Mouse (Mus musculus) midbrain, embryonic 16.5 days (tissue): ENCODE data around the gene Kcnt1. TPM values are rescaled to one million over a fixed set of nuclear protein-coding genes. Genes with fewer than 3 reads are reported as not detected.

Experiments
- ATAC-seq: fragments of 200-750 bp; cut with Nextera tagmentation; 2 replicates; pipeline ENCODE4 v1.8.0; 2017; ENCODE audit warnings: moderate TSS enrichment
- H3K27ac ChIP-seq: fragments of 300-500 bp; sonication (generic); 2 replicates; pipeline ENCODE4 v1.5.1; 2014; ENCODE audit warnings: mild to moderate bottlenecking, low read length, mixed read lengths
- H3K27me3 ChIP-seq: fragments of 300-500 bp; sonication (generic); 2 replicates; pipeline ENCODE4 v1.6.1; 2014; ENCODE audit warnings: low read depth, low read length, mixed read lengths; ENCODE audit not compliant: control insufficient read depth, insufficient read depth
- H3K36me3 ChIP-seq: fragments of 300-500 bp; sonication (generic); 2 replicates; pipeline ENCODE4 v1.6.1; 2014; ENCODE audit warnings: mild to moderate bottlenecking, low read length, moderate library complexity, mixed read lengths; ENCODE audit not compliant: control insufficient read depth, insufficient read depth
- H3K4me1 ChIP-seq: fragments of 300-500 bp; sonication (generic); 2 replicates; pipeline ENCODE4 v1.6.1; 2014; ENCODE audit warnings: mild to moderate bottlenecking, low read length, mixed read lengths; ENCODE audit not compliant: control insufficient read depth, insufficient read depth
- H3K4me2 ChIP-seq: fragments of 300-500 bp; sonication (generic); 2 replicates; pipeline ENCODE4 v1.6.1; 2014; ENCODE audit warnings: mild to moderate bottlenecking, low read length, mixed read lengths
- H3K4me3 ChIP-seq: fragments of 300-500 bp; sonication (generic); 2 replicates; pipeline ENCODE4 v1.5.1; 2014; ENCODE audit warnings: low read depth, mild to moderate bottlenecking, low read length, moderate library complexity, mixed read lengths
- H3K9ac ChIP-seq: fragments of 300-500 bp; sonication (generic); 2 replicates; pipeline ENCODE4 v1.6.1; 2014; ENCODE audit warnings: low read depth, low read length, mixed read lengths
- H3K9me3 ChIP-seq: fragments of 300-500 bp; sonication (generic); replicated peaks from 2 replicates; pipeline ENCODE4 v1.6.1; 2014; ENCODE audit warnings: mild to moderate bottlenecking, low read length, mixed read lengths; ENCODE audit not compliant: control insufficient read depth, poor library complexity, severe bottlenecking
- WGBS: fragments of 180-500 bp; shearing (Covaris S2); extraction: QIAGEN DNeasy Blood & Tissue Kit; methylation state at CpG from one replicate; pipeline ENCODE4 v1.1.7; 2014; 5-methylcytosine and 5-hydroxymethylcytosine counted together
- polyA plus RNA-seq: library from polyadenylated mRNA; unstranded; fragments of >200 nt; fragmentation: Nextera tagmentation; extraction: Ambion mirVana; gene quantifications from 2 replicates; pipeline ENCODE4 v1.2.1, GENCODE M21; 2015

The Kcnt1 gene
- polyA plus RNA-seq, 1 experiment from 2014 or later, result 21.8 TPM

DNA sequence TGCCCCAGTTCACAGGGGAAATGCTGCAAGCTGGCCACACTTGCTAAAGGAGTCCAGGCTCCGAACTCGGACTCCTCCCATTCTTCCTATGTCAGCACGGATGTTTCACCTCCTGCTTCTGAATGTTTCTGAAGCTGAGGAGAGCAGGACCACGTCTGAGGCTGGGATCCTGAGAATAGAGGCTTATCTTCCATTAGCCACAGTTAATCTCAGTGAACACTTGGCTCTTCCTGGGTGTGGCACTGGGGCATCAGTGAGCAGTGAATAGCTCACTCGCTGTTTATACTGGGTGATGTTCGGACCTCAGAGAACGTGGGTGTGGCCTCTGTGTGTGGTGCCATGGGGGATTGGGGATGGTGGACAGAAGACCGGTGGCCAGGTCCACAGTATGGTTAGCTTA, 23.7 kb downstream of the Kcnt1 start:
- 67% methylated on average over 8 of the region's 8 CpGs for WGBS
- Histone ChIP-seq H3K4me2 (no peak overlapping the region), H3K9me3 (no peaks in the 10 kb centered on the region), H3K27ac (no peak overlapping the region), H3K27me3 (no peaks in the 10 kb centered on the region), H3K9ac (no peak overlapping the region), H3K36me3 (no peaks in the 10 kb centered on the region), H3K4me1 (no peaks in the 10 kb centered on the region), H3K4me3 (no peak overlapping the region)
- ATAC-seq, result no peak

DNA sequence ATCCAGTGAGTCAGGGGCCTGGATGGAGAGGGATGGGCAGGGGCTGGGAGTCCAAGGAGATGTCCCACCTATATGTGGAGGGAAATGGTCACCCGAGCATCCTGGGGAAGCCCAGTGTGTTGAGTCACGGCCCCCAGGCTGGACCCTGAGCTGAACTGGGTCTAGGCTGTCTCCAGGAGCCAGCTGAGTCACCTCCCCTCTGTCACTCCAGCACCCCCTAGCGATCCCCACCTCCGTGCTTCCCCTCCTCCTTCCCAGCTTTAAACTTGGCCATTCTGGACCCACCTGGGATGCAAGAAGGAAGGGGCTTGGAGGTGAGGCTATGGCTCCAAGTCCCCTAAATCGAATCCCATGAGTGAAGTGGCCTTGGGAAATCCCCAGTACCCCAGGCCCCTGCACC, 24.6 kb downstream of the Kcnt1 start:
- no peak for ATAC-seq
- 58% methylated on average over 5 of the region's 5 CpGs for WGBS
- H3K27ac ChIP-seq, result no peak overlapping the region
- H3K27me3 ChIP-seq, result no peaks in the 10 kb centered on the region
- H3K4me3 ChIP-seq, result no peak overlapping the region
- H3K36me3 ChIP-seq, result no peaks in the 10 kb centered on the region
- no peaks in the 10 kb centered on the region for H3K9me3 ChIP-seq
- no peaks in the 10 kb centered on the region for H3K4me1 ChIP-seq
- H3K9ac ChIP-seq, result no peak overlapping the region
- no peak overlapping the region for H3K4me2 ChIP-seq

DNA sequence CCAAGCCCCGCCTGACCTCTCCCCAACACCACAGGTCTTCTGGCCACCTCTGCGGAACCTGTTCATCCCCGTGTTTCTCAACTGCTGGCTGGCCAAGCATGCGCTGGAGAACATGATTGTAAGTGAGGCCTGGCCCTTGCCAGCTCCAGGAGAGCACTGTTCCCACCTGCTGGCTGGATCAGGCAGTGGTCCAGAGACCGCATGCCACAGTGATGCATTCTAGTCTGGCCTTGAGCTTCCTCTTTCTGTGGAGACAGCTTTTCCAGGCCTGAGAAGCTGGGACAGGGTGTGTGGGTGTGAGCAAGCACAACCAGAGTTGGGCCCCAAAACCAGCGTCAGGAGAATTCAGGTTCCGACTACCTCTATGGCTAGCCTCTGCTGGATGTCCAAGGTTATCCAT, 28.9 kb downstream of the Kcnt1 start:
- no peak overlapping the region for H3K4me2 ChIP-seq
- no peaks in the 10 kb centered on the region for H3K36me3 ChIP-seq
- no peaks in the 10 kb centered on the region for H3K27me3 ChIP-seq
- no peak overlapping the region for H3K9ac ChIP-seq
- ATAC-seq, result no peak
- 86% methylated on average over 7 of the region's 7 CpGs for WGBS
- no peak overlapping the region for H3K4me3 ChIP-seq
- H3K4me1 ChIP-seq, result no peaks in the 10 kb centered on the region
- H3K27ac ChIP-seq, result no peak overlapping the region
- H3K9me3 ChIP-seq, result no peaks in the 10 kb centered on the region

DNA sequence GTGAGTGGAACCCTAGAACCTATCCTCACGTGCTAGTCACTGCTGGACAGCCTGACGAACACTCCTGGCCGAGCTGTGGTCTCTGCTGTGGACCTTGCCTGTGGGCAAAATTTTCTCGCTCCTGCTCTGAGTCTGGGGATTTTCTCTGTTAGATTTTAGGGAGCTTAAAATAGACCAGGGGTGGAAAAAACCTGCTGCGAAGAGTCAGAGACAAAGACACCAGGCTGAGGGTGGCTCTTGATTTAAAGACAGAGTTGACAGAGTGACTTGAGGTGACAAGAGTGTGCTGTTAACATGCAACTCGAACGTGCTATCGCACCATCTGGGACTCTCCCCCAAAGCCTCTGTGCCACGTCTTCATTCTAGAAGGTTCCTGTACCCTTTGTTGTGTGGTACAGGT, 35.4 kb downstream of the Kcnt1 start:
- H3K4me2 ChIP-seq, result no peak overlapping the region
- no peaks in the 10 kb centered on the region for H3K4me1 ChIP-seq
- H3K27ac ChIP-seq, result no peak overlapping the region
- H3K9ac ChIP-seq, result no peak overlapping the region
- H3K4me3 ChIP-seq, result no peak overlapping the region
- no peaks in the 10 kb centered on the region for H3K36me3 ChIP-seq
- 83% methylated on average over 9 of the region's 9 CpGs for WGBS
- no peaks in the 10 kb centered on the region for H3K9me3 ChIP-seq
- no peak for ATAC-seq
- H3K27me3 ChIP-seq, result no peaks in the 10 kb centered on the region

DNA sequence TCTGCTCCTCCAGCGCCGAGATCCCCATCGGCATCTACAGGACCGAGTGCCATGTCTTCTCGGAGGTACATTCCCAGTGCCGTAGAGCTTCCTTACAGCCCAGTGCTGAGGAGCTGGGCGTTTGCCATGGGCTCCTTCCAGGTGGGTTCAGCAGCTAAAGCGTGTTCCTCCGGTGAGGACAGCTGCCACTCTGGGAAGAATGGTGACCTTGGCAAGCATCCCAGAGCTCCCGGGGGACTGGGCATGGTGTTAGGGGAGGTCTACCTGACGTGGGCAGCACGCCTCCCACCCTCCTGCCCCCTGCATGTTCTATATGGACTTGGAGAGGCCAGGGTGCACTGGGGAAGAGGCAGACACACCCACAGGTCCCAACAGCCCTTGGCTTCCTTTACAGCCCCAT, 46.3 kb downstream of the Kcnt1 start:
- ATAC-seq, result no peak
- Histone ChIP-seq H3K9me3 (no peaks in the 10 kb centered on the region), H3K27me3 (no peaks in the 10 kb centered on the region), H3K36me3 (no peaks in the 10 kb centered on the region), H3K27ac (no peak overlapping the region), H3K4me2 (no peak overlapping the region), H3K4me3 (no peak overlapping the region), H3K4me1 (no peaks in the 10 kb centered on the region), H3K9ac (no peak overlapping the region)
- WGBS, result 85% methylated on average over 12 of the region's 12 CpGs

DNA sequence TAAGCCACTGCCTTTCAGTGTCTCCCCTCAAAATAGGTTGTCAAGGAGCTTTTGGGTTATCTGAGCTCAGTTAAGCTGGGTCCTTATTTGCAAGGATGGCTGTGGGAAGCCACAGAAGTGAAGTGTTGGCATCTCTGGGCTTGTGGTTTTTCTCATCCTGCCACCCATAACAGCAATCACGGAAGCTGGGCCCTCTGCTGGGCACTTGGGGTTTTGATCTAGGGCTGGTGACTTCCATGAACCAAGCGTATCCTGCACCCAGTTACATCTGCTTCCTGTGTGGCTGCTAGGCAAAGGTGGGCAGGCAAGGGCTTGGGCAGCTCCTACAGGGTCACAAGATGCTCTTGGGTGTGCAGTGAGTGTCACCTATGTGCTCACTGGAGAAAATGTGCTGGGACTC, 49.7 kb downstream of the Kcnt1 start:
- ATAC-seq, result no peak
- H3K27me3 ChIP-seq, result no peaks in the 10 kb centered on the region
- H3K4me3 ChIP-seq, result no peak overlapping the region
- no peak overlapping the region for H3K4me2 ChIP-seq
- no peak overlapping the region for H3K27ac ChIP-seq
- no peaks in the 10 kb centered on the region for H3K4me1 ChIP-seq
- H3K9ac ChIP-seq, result no peak overlapping the region
- no peaks in the 10 kb centered on the region for H3K9me3 ChIP-seq
- H3K36me3 ChIP-seq, result no peaks in the 10 kb centered on the region
- 49% methylated on average over 2 of the region's 2 CpGs for WGBS

DNA sequence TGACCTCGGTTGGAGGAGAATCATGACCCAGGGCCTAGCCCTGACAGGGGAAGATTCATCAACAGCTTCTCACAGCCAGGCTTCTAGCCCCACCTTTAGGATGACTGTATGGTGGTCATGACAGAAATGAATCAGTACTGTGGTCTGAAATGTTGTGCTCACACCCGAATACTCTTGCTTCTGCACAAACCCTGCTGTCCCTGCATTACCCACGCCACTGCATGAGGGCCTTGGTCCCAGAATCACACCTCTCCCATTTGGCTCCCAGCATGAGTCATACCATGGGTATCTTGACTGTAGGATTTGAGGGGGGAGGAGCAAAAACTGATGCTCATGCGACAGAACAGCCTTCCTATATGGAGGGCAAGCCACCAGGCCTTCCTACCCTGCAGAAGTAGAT, 50.7 kb downstream of the Kcnt1 start:
- H3K9ac ChIP-seq, result no peak overlapping the region
- H3K4me1 ChIP-seq, result no peaks in the 10 kb centered on the region
- H3K27ac ChIP-seq, result no peak overlapping the region
- H3K36me3 ChIP-seq, result no peaks in the 10 kb centered on the region
- H3K9me3 ChIP-seq, result no peaks in the 10 kb centered on the region
- no peak overlapping the region for H3K4me2 ChIP-seq
- WGBS, result 84% methylated on average over 4 of the region's 4 CpGs
- H3K27me3 ChIP-seq, result no peaks in the 10 kb centered on the region
- H3K4me3 ChIP-seq, result no peak overlapping the region
- no peak for ATAC-seq

DNA sequence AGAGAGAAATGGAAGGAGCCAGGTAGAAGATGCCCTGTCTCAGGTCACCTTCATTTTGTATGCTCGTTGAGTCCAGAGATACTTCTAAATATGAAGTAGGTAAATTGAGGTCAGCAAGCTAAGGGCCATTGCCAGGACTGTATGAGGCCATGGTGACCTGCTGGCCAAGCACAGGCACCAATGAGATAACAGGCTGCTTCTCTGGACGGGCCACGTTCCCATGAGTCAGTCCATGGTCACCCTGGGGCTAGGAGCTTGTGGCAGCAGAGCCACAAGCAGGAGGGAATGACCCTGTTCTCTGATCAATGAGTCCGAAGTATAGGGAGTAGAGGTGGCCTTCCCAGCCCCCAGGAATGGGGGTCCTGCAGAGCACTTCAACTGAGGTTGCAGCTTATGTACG, 51.3 kb downstream of the Kcnt1 start:
- Histone ChIP-seq H3K4me3 (no peak overlapping the region), H3K27ac (no peak overlapping the region), H3K9me3 (no peaks in the 10 kb centered on the region), H3K9ac (no peak overlapping the region), H3K27me3 (no peaks in the 10 kb centered on the region), H3K4me2 (no peak overlapping the region), H3K36me3 (no peaks in the 10 kb centered on the region), H3K4me1 (no peaks in the 10 kb centered on the region)
- no peak for ATAC-seq
- 88% methylated on average over 5 of the region's 5 CpGs for WGBS

DNA sequence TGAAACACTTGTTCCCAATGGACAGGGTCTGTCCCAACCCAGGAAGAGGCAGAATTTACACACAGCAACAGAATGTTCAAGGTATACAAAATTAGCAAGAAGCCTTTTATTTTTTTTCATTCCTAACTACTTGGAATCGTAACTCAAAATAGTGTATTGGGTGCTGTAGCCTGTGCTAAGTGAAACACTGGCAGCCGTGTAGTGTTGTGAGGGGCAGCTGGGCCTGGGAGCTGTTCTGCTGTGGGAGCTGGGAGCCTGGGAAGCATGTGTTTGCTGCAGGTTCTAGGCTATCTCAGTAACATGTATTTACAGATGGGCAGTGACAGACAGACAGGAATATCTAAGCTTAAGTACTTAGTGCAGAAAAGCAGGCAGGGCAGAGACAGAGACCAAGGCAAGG, 54.9 kb downstream of the Kcnt1 start:
- Histone ChIP-seq H3K9me3 (no peaks in the 10 kb centered on the region), H3K4me2 (no peak overlapping the region), H3K27ac (no peak overlapping the region), H3K27me3 (no peaks in the 10 kb centered on the region), H3K36me3 (no peaks in the 10 kb centered on the region), H3K9ac (no peak overlapping the region), H3K4me1 (no peaks in the 10 kb centered on the region), H3K4me3 (no peak overlapping the region)
- no peak for ATAC-seq
- WGBS, result 95% methylated on average over 2 of the region's 2 CpGs

DNA sequence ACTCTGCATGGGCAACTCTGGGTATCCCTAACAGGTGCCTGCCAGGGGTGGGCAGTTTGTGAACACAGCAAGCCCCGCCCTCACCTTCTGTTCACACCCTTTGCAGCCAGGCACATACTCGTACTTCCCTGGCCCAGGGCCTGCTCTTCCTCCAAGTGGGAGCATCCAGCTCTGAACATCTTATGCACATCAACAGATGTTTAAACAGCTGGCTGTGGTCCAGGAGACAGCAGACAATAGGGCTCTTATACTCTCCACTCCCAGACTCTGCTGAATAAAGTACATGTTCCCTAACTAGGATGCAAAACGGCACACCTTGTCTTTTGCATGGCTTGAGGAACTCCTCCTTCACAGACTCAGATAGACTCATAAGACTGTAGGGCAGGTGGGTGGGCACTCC, 56.4 kb downstream of the Kcnt1 start:
- Histone ChIP-seq H3K4me2 (no peak overlapping the region), H3K27me3 (no peaks in the 10 kb centered on the region), H3K9ac (no peak overlapping the region), H3K27ac (no peak overlapping the region), H3K36me3 (peaks cover 5% of the 10 kb centered on the region; the same call in 1 of the 2 replicates), H3K9me3 (no peaks in the 10 kb centered on the region), H3K4me3 (no peak overlapping the region), H3K4me1 (no peaks in the 10 kb centered on the region)
- WGBS, result 62% methylated on average over 3 of the region's 3 CpGs
- no peak for ATAC-seq
